Mouse (Mus musculus) erythroid progenitor cell, adult 5-6 weeks (primary cell): ENCODE data around the gene Tcf20. TPM values are rescaled to one million over a fixed set of nuclear protein-coding genes. Genes with fewer than 3 reads are reported as not detected.
A peak's percentile ranks its signal among the peaks of the same experiment; 100 is the strongest.
"Not testable (repeated sequence)": the region's sequence is repeated elsewhere in the genome, so short reads cannot be mapped to it uniquely, and the experiment has no call there.

ENCODE experiments used
- ATAC-seq: replicated peaks from 2 replicates; pipeline ENCODE4 v1.8.0; 2016; ENCODE audit warnings: moderate number of reproducible peaks, mild to moderate bottlenecking, moderate TSS enrichment, inconsistent platforms; ENCODE audit not compliant: poor library complexity, low FRiP score, severe bottlenecking
- total RNA-seq, 2 experiments: library from RNA; stranded (forward) in 1 of 2; stranded (reverse) in 1 of 2; fragments of 150-400 nt in 1 of 2; fragments of 186-747, 209-891 nt in 1 of 2; gene quantifications; 2 replicates each; pipeline versions ENCODE4 v1.2.3 to v1.2.4; 2015 to 2017; ENCODE audit warnings: low replicate concordance in 2 of 2

Tcf20 gene
- total RNA-seq, 2 experiments from 2014 or later, result 36.0 to 55.5 TPM

DNA sequence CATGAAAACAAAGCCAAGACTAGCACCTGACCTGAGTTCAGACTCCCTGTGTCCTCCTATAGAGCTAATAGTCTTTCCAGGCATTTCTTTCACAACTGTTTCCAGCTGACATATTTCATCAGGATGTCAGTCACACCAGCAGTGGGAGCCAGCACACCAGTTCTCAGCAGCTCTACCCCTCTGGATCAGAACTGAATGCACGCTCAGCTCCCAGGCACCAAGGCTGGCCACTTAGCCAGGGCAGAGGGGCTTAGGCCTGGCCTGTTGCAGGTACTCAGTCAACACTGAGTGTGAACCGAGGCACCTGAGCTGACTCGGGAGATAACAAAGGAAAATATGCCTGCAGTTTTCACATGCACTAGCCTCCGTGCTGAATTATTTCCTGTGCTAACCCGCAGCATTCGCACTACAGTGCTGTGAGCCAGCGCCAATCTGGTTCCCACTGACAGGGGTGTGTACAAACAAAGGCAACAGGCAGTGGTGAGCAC lies 81.1 kb downstream of the Tcf20 start:
- ATAC-seq, result no peak

DNA sequence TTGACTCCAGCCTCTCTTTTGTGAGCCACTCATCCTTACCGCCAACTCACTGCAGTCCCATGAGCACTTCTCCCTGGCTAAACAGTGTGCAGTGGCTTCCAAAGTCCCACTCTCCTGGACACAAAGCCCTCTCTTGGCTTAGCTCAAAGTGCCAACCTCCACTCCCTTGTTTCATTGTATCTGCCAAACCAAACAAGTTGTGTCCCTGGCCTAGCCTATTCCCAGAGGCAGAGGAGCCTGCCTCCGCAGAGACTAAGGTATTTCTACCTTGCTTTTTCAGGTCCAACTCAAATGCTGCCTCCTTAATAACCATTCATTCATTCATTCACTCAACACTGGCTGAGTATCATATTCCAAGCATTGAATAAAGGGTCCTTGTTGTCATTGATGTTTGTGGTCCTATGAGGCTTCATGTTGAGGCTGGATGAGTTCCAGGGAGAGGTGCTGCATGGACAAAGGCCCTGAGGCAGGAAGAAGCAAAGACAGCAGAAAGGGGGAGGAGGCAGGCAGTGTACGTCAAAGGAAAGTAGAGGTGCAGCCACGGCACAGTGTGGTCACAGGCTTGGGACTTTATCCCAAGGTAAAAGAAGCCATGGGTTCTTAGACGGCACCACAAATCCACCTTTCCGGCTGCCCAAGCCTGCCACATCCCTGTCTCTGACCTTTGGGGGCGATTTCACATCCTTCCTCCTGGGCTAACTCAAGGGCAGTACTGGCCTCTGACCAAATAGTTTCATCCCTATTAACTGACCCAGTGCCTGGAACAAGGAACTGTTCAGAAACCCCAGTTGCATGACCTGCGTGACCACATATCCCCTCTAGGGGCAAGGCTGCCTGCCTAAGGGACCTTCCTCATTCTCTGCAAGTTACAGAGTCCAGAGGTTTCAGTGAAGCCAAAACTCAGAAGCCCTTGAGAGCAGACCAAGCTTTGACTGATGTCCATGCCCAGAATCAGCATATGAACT lies 82.0 kb downstream of the Tcf20 start:
- ATAC-seq, result no peak

DNA sequence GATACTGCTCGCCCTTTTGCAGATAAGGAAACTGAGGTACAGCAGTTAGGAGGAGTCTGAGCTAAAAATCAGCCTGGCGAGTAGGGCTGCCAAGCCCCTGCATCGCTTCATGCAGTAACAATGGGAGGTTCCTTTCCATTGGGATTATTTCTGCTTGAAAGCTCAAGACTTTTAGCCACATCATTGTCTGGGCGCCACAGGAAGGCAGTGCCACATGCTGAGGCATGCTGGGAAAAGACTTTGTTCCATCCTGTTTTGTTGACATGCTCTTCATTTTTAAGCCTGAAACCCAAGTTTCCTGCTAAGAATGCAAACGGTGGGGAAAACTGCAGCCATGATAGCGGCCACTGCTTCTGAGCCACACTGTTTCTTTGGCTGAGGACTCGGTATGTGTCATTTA lies 83.1 kb downstream of the Tcf20 start:
- ATAC-seq, result no peak

DNA sequence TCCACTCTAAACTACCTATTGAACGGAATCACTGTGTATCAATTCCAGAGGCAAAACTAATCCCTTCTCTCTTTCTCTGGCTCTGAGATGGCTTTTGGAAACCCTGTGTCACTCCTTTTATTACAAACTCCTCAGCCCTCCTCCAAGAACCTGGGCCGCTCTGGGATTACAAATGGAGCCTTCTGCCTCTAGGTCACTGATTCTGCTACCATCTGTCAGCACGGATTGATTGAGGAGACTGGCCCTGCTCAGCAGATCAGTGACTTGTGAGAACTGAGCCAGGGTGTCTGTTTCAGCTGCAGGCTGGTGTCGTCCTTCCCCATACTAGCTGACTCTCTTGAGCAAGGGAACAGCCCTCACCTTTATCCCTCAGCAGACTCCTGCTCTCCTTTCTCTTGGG lies 85.2 kb downstream of the Tcf20 start:
- no peak for ATAC-seq

DNA sequence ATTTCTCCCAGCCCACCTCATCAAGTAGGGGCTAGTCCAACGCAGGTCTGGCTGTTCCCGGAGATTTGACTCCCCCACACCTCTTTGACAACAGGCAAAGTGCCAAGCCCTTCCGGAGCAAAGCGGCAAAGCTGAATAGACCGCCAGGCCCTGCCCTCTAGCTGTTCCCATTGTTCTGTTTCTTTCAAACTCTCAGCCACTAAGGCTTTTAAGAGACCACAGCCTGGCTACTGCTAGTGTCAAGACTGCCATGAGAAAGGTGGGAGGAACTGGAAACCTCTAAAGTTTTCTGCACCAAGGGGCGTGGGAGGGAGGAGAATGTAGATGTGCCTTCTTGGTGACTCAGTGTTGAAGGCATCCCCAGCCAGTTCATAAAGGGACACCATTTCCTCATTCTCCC lies 86.4 kb downstream of the Tcf20 start:
- ATAC-seq, result no peak

DNA sequence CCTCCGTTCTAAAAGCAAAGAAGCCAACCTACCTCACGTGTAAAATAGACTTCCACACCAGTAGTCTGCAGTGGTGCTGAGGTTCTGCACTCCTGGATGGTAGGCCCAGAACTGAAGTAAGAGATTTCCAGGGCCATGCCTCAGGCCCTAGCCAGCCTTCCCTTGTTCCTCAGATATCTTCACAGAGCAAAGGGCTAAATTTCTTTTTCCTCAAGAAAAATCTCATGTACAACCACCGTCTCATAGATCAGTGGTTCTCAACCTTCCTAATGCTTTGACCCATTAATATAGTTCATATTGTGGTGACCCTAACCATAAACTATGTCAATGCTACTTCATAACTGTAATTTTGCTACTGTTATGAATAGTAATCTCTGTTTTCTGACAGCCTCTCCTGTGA lies 87.3 kb downstream of the Tcf20 start:
- ATAC-seq, result no peak

DNA sequence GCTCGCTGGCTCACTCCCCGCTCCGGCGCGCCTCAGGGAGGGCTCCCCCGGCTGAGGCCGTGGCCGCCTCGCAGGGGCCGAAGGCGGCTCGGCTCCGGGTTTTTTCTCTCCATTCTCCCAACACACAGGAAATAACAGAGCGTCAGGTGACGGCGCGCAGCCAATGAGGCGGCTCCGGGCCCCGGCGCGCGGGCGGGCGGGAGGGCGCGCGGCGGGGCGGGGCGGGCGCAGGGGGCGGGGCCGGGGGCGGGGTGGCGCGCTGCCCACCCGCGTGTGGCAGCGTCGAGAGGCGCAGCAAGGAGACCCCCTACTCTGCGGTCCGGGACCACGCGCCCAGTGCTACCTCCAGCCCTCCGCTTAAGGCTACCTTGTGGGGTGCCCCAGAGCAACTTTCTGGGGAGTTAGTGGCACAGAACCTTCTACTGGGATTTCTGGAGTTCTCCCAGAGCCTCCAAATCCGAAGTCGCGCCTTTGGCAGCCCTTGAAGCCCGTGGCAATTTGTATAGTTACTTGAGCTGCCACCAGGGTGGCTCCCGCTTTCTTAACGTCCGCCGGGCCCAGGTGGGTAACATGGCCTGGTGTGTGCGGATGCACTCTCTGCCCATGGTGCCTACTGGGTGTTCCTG lies 87.9 kb downstream of the Tcf20 start:
- peak; percentile 90 for ATAC-seq

DNA sequence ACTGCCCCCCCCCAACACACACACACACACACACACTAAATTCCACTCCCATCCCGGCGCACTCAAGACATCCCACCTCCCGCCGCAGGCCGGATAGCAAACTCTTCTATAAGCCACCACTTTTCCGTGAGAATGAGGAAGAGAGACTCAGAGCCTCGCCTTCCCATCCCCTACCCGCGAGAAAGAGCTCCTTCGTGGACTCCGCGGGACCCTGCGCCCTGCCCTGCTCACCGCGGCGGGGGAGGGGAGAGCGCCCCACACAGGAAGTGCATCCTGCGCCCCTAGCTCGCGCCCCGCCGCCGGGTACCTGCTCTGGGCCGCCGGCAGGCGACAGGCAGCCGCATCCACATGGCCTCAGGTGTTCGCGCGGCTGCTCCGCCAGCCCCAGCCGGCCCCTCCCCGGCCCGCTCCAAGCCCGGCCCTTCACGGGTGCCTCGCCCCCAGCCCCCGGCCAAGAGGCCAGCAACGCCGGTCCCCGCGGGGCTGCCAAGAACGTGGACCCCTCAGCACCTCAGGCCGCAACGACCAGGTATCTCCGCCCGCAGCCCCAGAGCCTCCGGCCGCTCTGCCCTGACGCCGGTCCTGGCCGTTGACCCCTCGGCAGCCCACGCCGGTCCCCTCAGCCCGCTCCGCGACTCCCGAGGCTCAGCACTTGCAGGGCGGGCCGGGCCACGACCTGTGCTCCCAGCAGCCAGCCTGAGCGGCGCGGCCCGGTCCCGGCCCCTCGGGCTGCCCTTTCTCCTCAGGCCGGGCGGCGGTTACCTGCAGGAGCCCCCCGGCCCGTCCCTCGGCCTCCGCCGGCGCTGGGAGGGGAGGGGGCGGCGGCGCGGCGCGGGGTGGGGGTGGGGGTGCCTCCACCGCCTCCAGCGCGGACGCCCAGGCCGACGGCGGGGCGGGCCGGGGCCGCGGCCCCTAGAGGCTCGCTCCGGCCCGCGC lies 88.7 kb downstream of the Tcf20 start:
- peak; percentile 48 for ATAC-seq

DNA sequence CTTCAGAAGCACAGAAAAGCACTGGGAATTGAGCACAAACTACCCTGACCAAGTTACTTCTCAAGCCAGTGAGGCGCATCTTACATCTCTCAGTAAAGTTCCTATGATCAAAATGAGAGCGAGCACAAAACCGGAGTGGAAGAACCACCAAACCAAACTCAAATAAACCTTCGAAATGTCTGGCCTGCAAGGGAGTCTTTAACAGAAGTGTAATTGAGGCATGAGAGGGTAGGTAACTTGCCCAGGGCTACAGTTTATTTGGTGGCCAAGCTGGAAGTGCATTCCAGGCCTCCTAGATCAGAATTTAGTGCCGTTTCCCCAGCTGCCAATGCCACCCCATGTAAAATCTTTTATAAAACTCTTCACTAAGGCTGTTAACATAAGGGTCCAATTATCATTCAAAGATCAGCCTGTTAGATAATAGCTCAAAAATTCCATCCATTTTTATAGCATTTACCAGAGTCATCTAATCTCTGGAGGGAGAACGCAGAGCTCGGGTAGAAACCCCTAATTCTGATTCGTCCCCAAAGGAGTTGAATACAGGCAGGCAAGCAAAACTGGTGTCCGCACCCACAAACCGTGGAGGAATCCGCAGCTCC lies 89.4 kb downstream of the Tcf20 start:
- ATAC-seq, result no peak

DNA sequence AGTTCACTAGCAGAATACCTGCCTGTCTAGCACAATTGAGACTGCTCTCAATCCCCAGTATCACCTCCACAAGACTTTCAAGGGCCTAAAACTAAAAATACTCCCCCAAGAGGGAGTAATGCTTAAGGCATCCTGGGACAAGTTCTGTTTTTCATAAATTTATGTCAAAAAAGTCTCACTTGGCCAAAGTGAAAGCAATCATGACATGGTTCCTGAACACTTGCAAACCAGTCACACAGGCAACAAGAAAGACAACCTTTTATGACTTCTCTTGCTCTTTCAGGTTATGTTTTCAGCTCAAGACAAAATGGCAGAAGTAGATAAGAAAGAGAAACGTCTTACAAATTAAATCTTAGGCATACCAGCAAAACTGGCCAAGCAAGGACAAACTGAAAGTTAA lies 91.3 kb downstream of the Tcf20 start:
- ATAC-seq, result no peak

DNA sequence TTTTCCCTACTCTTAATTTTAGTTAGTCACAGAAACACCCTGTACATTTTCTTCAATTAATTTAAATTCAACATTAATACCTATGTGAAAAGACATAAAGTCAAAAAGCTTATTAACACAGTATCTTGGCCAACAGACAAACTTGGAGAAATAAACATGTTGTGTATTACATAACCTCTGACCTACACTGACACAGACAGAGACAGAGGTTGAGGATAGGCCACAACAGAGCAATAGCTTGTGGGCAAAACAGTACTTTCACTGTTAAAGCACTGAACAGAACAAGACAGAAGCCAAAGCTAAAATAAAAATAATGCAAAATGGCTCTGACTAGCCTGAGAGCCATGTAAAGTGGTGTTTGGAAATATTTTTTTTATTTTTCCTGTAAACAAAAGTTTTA lies 97.2 kb downstream of the Tcf20 start:
- no peak for ATAC-seq

DNA sequence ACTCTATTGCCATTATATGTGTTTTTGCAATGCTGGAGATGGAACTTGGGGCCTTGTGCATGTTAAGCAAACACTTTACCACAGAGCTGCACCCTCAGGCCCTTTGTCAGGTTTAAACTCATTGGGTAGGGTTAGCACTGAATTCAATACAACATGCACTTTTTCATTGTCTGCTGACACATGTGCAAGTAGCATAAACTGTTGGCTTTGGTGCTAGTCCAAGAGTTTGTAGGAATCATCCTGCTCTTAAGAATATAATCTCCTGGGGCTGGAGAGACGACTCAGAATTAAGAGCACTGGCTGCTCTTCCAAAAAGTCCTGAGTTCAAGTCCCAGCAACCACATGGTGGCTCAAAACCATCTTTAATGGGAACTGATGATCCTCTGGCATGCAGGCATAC lies 98.2 kb downstream of the Tcf20 start:
- no peak for ATAC-seq

DNA sequence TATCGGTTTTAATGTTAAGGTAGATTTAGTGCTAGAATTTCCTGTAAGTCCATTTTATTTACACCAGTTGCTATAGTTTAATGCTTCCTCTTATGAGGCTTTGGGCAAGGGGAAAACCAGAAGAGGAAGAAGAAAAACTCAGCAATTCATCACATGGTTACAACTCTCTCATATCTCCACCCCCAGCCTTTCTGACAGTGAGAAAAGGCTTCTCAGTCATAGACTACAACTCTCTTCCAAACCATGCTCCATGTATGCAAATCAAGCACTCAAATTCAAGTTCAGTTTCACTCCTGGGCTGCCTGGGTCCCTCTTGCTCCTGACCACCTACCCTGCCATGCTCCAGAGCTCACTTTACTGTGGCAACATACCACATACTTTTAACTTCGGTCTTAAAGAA lies 99.2 kb downstream of the Tcf20 start:
- no peak for ATAC-seq

DNA sequence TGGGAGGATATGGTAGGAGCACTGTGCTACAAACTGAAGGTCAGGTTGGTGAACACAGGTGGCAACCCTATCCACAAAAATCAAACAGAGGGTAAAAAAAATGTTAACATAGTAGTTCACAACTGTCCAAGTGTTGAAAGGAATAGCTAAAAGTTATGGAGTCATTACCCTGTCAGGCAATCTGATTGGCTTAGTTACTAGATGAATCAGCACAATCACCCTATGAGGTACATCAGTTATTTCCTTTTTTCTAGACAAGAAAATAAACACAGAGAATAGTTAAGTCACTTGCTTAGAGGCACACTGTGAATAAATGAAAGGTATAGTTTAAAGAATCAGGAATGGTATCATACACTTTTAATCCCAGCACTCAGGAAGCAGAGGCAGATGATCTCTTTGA lies 110.4 kb downstream of the Tcf20 start:
- ATAC-seq, result no peak

DNA sequence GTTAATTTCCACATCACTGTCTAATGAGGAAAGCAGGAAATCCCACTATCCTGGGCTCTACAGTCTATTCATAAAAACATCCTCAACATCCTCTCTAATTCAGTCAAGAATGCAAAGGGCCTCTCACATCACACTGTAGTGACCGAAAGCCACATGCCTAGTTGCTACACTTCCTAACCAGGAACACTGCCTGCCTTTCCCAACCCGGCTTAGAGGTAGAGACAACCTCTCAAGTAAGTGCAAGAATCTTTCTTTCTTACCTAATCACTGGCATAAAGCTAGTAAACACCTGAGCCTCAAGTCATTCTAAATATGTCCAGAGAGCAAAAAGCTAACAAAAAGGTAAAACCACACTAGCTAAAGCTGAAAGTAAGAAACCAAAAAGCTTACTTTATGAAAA lies 110.8 kb downstream of the Tcf20 start:
- no peak for ATAC-seq

DNA sequence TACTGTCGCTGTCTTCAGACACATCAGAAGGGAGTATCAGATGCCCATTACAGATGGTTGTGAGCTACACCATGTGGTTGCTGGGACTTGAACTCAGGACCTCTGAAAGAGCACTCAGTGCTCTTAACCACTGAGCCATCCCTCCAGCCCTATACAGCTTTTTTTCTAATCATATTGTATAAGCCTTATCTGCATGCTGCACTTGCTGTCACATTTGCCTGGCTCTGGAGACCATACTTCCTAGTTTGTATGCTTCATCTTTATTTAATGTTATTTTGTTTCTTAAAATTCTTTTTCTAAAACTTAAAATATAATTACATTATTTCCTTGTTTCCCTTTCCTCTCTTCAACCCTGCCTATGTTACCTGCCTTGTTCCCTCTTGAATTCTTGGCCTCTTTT lies 115.6 kb downstream of the Tcf20 start:
- ATAC-seq, result no peak

DNA sequence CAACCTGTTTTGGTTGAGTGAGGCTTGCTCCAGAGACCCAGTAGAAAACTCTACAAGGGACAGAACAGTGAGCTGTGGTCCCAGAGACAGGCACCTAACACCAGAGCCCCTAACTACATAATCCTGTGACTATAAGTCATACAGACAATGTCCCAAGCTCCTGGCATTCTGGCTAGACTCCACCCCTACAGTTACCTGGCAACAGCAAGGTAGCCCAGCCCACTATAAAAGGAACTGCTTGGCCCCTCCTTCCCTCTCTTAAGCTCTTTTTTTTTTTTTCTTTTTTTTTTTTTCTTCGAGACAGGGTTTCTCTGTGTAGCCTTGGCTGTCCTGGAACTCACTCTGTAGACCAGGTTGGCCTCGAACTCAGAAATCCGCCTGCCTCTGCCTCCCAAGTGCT lies 121.4 kb downstream of the Tcf20 start:
- not testable (repeated sequence) for ATAC-seq

DNA sequence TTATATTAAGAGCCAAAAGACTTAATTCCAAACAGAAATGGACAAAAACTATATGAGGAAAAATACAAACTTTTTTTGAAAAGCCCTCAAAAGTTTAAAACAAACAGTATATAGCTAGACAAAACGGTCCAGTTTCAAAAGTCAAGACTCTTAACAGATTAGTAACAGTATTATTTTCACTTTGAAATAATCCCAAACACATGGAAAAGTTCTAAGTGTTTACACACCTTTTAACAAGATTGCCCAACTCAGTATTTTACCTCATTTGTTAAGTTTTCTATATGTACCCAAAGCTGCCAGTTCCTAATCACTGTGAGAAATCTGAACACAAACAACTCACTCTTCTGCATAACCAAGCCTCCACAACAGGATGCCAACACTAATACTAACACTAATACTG lies 124.0 kb downstream of the Tcf20 start:
- no peak for ATAC-seq

DNA sequence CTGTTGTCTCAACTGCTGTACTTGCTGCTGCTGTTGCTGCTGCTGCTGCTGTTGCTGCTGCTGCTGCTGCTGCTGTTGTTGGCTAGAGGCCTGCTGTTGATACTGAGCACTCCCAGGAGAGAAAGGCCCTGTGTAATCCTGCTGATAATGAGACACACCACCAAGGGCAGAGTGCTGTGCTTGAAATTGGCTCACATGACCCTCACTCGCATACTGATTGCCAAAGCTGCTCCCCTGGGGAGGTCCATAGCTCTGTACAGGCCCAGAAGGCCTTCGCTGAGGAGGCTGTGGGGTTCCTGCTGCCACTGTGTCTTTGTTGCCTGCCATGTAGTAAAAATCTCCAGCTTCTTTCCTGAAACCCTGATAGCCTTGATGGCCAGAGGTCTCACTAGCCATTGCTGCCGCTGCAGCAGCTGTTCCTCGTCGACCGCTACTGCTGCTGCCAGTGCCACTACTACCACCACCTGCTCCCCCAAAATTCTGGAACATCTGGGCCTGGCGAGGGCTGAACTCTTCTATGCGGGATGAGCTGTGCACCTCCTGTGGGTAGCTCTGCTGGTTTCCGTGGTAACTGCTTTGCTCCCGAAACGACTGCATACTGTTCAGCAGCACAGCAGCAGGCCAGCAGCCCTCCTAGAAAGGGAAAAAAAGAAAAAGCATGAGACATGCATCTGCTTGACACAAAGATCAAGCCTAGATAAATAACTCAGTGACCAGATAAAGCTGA lies 130.9 kb downstream of the Tcf20 start:
- ATAC-seq, result no peak
